Mouse (Mus musculus): ENCODE results near the gene Slc9a9. TPM values are rescaled to one million over a fixed set of nuclear protein-coding genes. Genes with fewer than 3 reads are reported as not detected.

Slc9a9 gene
- polyA plus RNA-seq, 1 experiment from 2014 or later = 1.2 TPM

DNA sequence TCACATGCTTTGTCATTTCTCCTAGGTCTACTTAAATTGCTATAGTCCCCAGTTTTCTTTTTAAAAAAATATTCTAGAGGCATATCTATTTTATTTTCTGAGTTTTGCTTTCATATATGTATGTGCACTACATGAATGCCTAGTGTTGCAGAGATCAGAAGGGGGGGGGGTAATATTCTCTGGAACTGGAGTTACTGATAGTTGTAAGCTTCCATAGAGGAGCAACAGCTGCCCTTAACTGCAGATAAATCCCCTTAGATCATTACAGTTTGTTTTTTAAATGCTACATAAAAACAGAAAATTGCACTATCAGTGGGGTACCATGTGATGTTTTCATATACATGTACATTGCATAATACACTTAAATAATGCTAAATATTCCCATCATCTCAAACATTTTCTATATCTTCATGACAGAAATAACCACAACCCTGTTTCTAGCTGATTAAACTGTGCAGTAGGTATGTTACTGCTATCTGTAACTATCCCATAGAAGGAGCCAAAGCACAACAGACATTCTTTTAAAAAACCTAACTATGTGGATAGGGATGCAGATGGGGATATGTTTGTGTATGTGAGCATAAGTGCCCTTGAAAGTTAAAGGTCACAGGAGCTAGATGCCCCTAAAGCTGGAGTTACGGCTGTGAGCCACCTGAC is 17.6 kb downstream of the Slc9a9 start:
- H3K27ac ChIP-seq (replicated peaks; ENCODE audit: low read depth, low read length) = no peak overlapping the region
- WGBS = 86% methylated on average over 1 of the region's 1 CpGs
- H3K9me3 ChIP-seq (ENCODE audit: control insufficient read depth, low read length) = no peaks in the 10 kb centered on the region
- H3K27me3 ChIP-seq (ENCODE audit: control insufficient read depth, insufficient read depth, low read length) = no peaks in the 10 kb centered on the region
- H3K36me3 ChIP-seq (ENCODE audit: control insufficient read depth, insufficient read depth, low read length) = no peaks in the 10 kb centered on the region
- ATAC-seq (ENCODE audit: insufficient number of reproducible peaks, low FRiP score, low TSS enrichment, low read depth) (no peak), DNase-seq (ENCODE audit: low spot score) (no peak)
- no peak overlapping the region for H3K4me2 ChIP-seq (ENCODE audit: low read depth, severe bottlenecking)
- H3K4me1 ChIP-seq (ENCODE audit: control insufficient read depth, insufficient read depth, low read length) = peaks cover 5% of the 10 kb centered on the region; the same call in 1 of the 2 replicates
- H3K9ac ChIP-seq (ENCODE audit: low read length) = no peak overlapping the region
- no peak overlapping the region for H3K4me3 ChIP-seq (ENCODE audit: low read depth, low read length)

DNA sequence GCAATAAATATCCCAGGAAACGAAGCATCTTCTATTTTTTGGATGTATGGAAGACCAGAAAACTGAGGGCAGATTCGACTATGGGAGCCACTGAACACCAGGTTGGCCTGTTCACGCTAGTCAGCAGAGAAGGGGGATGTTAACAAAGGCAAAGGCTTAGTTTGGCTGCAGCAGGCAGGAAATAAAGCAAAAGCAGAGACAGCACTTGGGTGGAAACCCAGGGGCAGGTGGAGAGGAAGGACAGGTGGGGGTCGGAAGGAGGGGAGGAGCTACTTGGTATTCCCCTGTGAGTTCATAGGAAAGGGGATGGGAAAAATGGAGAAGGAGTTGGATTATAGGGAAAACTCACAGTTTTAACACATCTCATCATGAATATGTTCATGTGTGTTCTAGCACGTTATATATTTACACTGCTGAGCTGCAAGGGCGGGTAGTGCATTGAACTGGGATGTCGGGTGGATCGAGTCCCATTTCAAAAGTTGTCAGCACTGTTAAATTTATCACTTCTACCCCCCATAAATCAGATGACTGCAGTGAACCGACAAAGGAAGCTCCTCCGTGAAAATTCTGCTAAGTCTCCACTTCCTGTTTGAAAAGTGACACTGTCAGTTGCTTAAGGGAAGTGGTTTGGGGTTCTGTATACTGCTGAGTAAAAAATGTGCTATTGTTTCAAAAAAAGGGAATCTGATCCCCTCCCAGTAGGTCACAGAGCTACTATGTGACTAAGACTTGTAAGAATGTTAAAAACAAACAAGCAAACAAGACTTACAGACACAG is 21.8 kb downstream of the Slc9a9 start:
- no peak for DNase-seq (ENCODE audit: low spot score)
- WGBS = 40% methylated on average over 10 of the region's 10 CpGs
- no peak overlapping the region for H3K4me2 ChIP-seq (ENCODE audit: low read depth, severe bottlenecking)

DNA sequence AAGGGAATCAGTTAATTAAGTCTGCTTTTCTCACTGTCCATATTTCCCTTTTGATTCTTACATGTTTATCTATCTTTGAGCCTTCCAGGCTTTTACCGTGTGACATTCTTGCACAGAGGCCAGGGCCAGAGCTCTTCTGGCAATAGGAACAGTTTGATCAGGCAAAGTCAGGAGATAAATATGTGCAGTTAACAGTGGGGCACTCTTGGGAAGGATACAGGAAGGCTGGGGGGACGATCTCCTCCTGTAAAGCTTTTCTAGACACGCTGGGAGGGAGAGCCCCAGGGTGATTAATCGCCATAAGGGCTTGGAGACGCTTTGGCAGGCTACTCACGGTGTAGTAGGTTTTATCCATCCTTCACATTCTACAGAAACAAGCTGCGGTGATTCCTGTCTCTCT is 22.4 kb downstream of the Slc9a9 start:
- H3K27me3 ChIP-seq (ENCODE audit: control insufficient read depth, insufficient read depth, low read length) = no peaks in the 10 kb centered on the region
- no peak overlapping the region for H3K4me2 ChIP-seq (ENCODE audit: low read depth, severe bottlenecking)
- ATAC-seq (ENCODE audit: insufficient number of reproducible peaks, low FRiP score, low TSS enrichment, low read depth) = no peak
- WGBS = 41% methylated on average over 7 of the region's 7 CpGs
- no peak overlapping the region for H3K27ac ChIP-seq (replicated peaks; ENCODE audit: low read depth, low read length)
- no peaks in the 10 kb centered on the region for H3K9me3 ChIP-seq (ENCODE audit: control insufficient read depth, low read length)
- H3K36me3 ChIP-seq (ENCODE audit: control insufficient read depth, insufficient read depth, low read length) = no peaks in the 10 kb centered on the region
- H3K9ac ChIP-seq (ENCODE audit: low read length) = no peak overlapping the region
- peaks cover 5% of the 10 kb centered on the region; the same call in 1 of the 2 replicates for H3K4me1 ChIP-seq (ENCODE audit: control insufficient read depth, insufficient read depth, low read length)
- DNase-seq (ENCODE audit: low spot score) = no peak
- H3K4me3 ChIP-seq (ENCODE audit: low read depth, low read length) = no peak overlapping the region

More for the DNA sequence above, 21.8 kb downstream of the Slc9a9 start:
- no peak overlapping the region for H3K4me3 ChIP-seq (ENCODE audit: low read depth, low read length)
- H3K9ac ChIP-seq (ENCODE audit: low read length) = no peak overlapping the region
- no peak overlapping the region for H3K27ac ChIP-seq (replicated peaks; ENCODE audit: low read depth, low read length)
- no peaks in the 10 kb centered on the region for H3K9me3 ChIP-seq (ENCODE audit: control insufficient read depth, low read length)
- peaks cover 5% of the 10 kb centered on the region; the same call in 1 of the 2 replicates for H3K4me1 ChIP-seq (ENCODE audit: control insufficient read depth, insufficient read depth, low read length)
- no peaks in the 10 kb centered on the region for H3K27me3 ChIP-seq (ENCODE audit: control insufficient read depth, insufficient read depth, low read length)
- ATAC-seq (ENCODE audit: insufficient number of reproducible peaks, low FRiP score, low TSS enrichment, low read depth) = no peak
- H3K36me3 ChIP-seq (ENCODE audit: control insufficient read depth, insufficient read depth, low read length) = no peaks in the 10 kb centered on the region

DNA sequence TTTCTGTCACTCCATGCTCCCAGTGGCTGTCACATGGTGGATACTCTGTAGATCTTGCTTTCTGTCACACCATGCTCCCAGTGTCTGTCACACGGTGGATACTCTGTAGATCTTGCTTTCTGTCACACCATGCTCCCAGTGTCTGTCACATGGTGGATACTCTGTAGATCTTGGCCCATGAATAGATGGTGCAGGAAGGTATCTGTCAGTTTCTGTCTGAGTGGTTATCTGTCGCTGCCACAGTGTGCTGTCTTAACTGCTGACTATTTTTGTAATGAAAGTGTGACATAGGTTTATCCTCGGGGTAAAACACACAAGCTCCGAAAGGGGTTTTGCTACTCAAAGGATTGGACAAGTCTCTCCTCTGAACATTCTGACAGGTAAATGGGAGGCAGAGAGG is 24.5 kb downstream of the Slc9a9 start:
- DNase-seq (ENCODE audit: low spot score) (no peak), ATAC-seq (ENCODE audit: insufficient number of reproducible peaks, low FRiP score, low TSS enrichment, low read depth) (no peak)
- Histone ChIP-seq H3K4me2 (ENCODE audit: low read depth, severe bottlenecking) (no peak overlapping the region), H3K27ac (replicated peaks; ENCODE audit: low read depth, low read length) (no peak overlapping the region), H3K27me3 (ENCODE audit: control insufficient read depth, insufficient read depth, low read length) (no peaks in the 10 kb centered on the region), H3K9ac (ENCODE audit: low read length) (no peak overlapping the region), H3K4me3 (ENCODE audit: low read depth, low read length) (no peak overlapping the region), H3K9me3 (ENCODE audit: control insufficient read depth, low read length) (no peaks in the 10 kb centered on the region), H3K4me1 (ENCODE audit: control insufficient read depth, insufficient read depth, low read length) (peaks cover 5% of the 10 kb centered on the region; the same call in 1 of the 2 replicates), H3K36me3 (ENCODE audit: control insufficient read depth, insufficient read depth, low read length) (no peaks in the 10 kb centered on the region)
- WGBS = 87% methylated on average over 4 of the region's 4 CpGs

DNA sequence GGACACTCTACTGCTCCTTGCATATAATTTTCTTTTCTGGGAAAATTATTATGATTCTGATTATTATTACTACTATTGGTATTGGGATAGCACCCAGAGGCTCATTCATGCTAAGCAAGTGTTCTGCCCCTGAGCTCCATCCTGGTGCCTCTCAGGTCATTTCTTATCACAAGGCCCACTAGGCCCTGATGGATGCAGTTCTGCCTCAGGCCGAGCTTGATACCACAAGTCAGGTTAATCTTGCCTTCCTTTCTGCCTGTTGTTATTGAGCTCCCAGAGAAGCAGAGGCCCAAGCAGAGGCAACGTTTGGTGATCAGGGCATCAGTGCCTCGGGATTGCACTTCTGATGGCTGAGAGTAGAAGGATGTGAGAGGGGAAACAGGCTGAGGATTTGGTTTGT is 25.3 kb downstream of the Slc9a9 start:
- H3K9ac ChIP-seq (ENCODE audit: low read length) = no peak overlapping the region
- no peaks in the 10 kb centered on the region for H3K9me3 ChIP-seq (ENCODE audit: control insufficient read depth, low read length)
- H3K4me2 ChIP-seq (ENCODE audit: low read depth, severe bottlenecking) = no peak overlapping the region
- H3K4me3 ChIP-seq (ENCODE audit: low read depth, low read length) = no peak overlapping the region
- DNase-seq (ENCODE audit: low spot score) (no peak), ATAC-seq (ENCODE audit: insufficient number of reproducible peaks, low FRiP score, low TSS enrichment, low read depth) (no peak)
- H3K4me1 ChIP-seq (ENCODE audit: control insufficient read depth, insufficient read depth, low read length) = peaks cover 5% of the 10 kb centered on the region; the same call in 1 of the 2 replicates
- no peaks in the 10 kb centered on the region for H3K27me3 ChIP-seq (ENCODE audit: control insufficient read depth, insufficient read depth, low read length)
- H3K36me3 ChIP-seq (ENCODE audit: control insufficient read depth, insufficient read depth, low read length) = no peaks in the 10 kb centered on the region
- 78% methylated on average over 3 of the region's 3 CpGs for WGBS
- no peak overlapping the region for H3K27ac ChIP-seq (replicated peaks; ENCODE audit: low read depth, low read length)

DNA sequence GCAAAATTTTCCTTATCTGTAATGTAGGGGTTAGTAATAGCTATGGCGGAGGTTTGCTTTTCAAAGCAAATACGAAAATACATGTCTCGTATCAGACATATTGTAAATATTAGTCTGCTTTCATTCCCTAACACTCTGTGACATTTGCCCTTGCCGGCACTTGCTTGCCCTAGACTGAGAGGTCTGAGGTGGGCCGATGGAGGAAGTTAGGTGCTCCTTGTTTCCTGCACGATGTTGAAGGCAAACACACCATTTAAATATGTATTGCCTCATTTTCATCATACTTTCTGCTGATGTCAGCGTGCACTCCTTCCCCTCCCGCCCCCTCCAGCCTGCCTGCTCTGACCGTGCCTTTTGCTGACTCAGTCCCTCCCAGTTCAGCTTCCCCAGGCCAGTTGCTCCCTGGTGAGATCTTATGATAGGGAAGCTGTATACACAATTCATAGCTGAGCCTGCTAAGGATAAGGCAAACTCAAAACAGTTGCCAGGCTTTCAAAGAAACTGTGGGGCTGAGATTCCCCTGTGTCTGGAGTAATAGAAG is 26.9 kb downstream of the Slc9a9 start:
- 79% methylated on average over 9 of the region's 9 CpGs for WGBS
- Histone ChIP-seq H3K4me2 (ENCODE audit: low read depth, severe bottlenecking) (no peak overlapping the region), H3K36me3 (ENCODE audit: control insufficient read depth, insufficient read depth, low read length) (no peaks in the 10 kb centered on the region), H3K27ac (replicated peaks; ENCODE audit: low read depth, low read length) (no peak overlapping the region), H3K27me3 (ENCODE audit: control insufficient read depth, insufficient read depth, low read length) (no peaks in the 10 kb centered on the region), H3K4me1 (ENCODE audit: control insufficient read depth, insufficient read depth, low read length) (peaks cover 2% of the 10 kb centered on the region; the same call in 1 of the 2 replicates), H3K9me3 (ENCODE audit: control insufficient read depth, low read length) (no peaks in the 10 kb centered on the region), H3K4me3 (ENCODE audit: low read depth, low read length) (no peak overlapping the region), H3K9ac (ENCODE audit: low read length) (no peak overlapping the region)
- DNase-seq (ENCODE audit: low spot score) (no peak), ATAC-seq (ENCODE audit: insufficient number of reproducible peaks, low FRiP score, low TSS enrichment, low read depth) (no peak)

DNA sequence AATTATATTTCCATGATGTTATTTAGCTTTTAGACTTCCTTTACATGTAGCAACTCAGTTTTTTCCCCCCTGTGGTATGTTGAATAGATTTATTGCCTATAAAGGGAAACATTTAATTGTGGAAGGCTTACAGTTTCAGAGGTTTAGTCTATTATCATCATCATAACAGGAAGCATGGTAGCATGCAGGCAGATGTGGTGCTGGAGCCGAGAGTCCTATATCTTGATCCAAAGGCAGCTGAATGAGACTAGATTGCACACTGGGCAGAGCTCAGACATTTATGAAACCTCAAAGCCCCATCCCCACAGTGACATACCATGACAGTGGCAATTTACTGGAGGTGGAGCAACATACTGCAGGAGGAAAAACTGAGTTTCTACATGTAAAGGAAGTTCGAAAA is 28.5 kb downstream of the Slc9a9 start:
- no peak for DNase-seq (ENCODE audit: low spot score)
- no peak overlapping the region for H3K9ac ChIP-seq (ENCODE audit: low read length)
- no peaks in the 10 kb centered on the region for H3K4me1 ChIP-seq (ENCODE audit: control insufficient read depth, insufficient read depth, low read length)
- no peak overlapping the region for H3K4me3 ChIP-seq (ENCODE audit: low read depth, low read length)
- no peaks in the 10 kb centered on the region for H3K27me3 ChIP-seq (ENCODE audit: control insufficient read depth, insufficient read depth, low read length)
- H3K4me2 ChIP-seq (ENCODE audit: low read depth, severe bottlenecking) = no peak overlapping the region
- 81% methylated on average over 2 of the region's 2 CpGs for WGBS
- no peak overlapping the region for H3K27ac ChIP-seq (replicated peaks; ENCODE audit: low read depth, low read length)
- ATAC-seq (ENCODE audit: insufficient number of reproducible peaks, low FRiP score, low TSS enrichment, low read depth) = no peak
- no peaks in the 10 kb centered on the region for H3K36me3 ChIP-seq (ENCODE audit: control insufficient read depth, insufficient read depth, low read length)
- no peaks in the 10 kb centered on the region for H3K9me3 ChIP-seq (ENCODE audit: control insufficient read depth, low read length)

DNA sequence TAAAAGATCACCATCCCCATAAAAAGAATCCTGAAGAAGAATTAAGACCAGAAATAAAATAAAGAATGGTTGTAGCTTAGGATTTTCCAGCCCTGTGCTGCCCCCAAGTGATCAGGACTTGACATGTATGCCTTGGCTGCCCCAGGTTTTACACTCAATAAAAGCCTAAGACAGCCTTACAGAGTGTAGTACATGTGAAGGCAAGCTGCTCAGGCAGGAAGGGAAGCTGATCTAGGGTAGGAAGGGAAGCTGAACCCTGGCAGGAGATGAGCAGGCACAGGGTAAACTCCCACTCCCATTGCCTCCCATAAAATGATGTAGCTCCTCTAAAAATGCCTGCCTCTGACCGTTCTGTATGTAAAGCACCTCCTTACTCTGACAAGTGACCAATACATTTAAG is 30.8 kb downstream of the Slc9a9 start:
- Histone ChIP-seq H3K27ac (replicated peaks; ENCODE audit: low read depth, low read length) (no peak overlapping the region), H3K27me3 (ENCODE audit: control insufficient read depth, insufficient read depth, low read length) (no peaks in the 10 kb centered on the region), H3K4me3 (ENCODE audit: low read depth, low read length) (no peak overlapping the region), H3K4me1 (ENCODE audit: control insufficient read depth, insufficient read depth, low read length) (no peaks in the 10 kb centered on the region), H3K9ac (ENCODE audit: low read length) (no peak overlapping the region), H3K36me3 (ENCODE audit: control insufficient read depth, insufficient read depth, low read length) (no peaks in the 10 kb centered on the region), H3K9me3 (ENCODE audit: control insufficient read depth, low read length) (no peaks in the 10 kb centered on the region), H3K4me2 (ENCODE audit: low read depth, severe bottlenecking) (no peak overlapping the region)
- peak; percentile 33 for DNase-seq (ENCODE audit: low spot score)
- no peak for ATAC-seq (ENCODE audit: insufficient number of reproducible peaks, low FRiP score, low TSS enrichment, low read depth)
- WGBS = 89% methylated on average over 1 of the region's 1 CpGs
